Mouse (Mus musculus) midbrain, embryonic 12.5 days (tissue): ENCODE data around the gene Gm17455. TPM values are rescaled to one million over a fixed set of nuclear protein-coding genes. Genes with fewer than 3 reads are reported as not detected.

ENCODE experiments used
- ATAC-seq: fragments of 200-750 bp; cut with Nextera tagmentation; 2 replicates; pipeline ENCODE4 v1.8.0; 2017; ENCODE audit warnings: low read depth, moderate TSS enrichment, moderate library complexity; ENCODE audit not compliant: low FRiP score
- H3K27ac ChIP-seq: fragments of 300-500 bp; sonication (generic); replicated peaks from 2 replicates; pipeline ENCODE4 v1.5.1; 2016; ENCODE audit warnings: mild to moderate bottlenecking
- H3K27me3 ChIP-seq: fragments of 300-500 bp; sonication (generic); 2 replicates; pipeline ENCODE4 v1.6.1; 2016; ENCODE audit warnings: mild to moderate bottlenecking
- H3K36me3 ChIP-seq: fragments of 300-500 bp; sonication (generic); 2 replicates; pipeline ENCODE4 v1.6.1; 2016
- H3K4me1 ChIP-seq: fragments of 300-500 bp; sonication (generic); 2 replicates; pipeline ENCODE4 v1.6.1; 2016
- H3K4me2 ChIP-seq: fragments of 300-500 bp; sonication (generic); replicated peaks from 2 replicates; pipeline ENCODE4 v1.6.1; 2016; ENCODE audit warnings: mild to moderate bottlenecking, moderate library complexity
- H3K4me3 ChIP-seq: fragments of 300-500 bp; sonication (generic); 2 replicates; pipeline ENCODE4 v1.5.1; 2016; ENCODE audit warnings: mild to moderate bottlenecking
- H3K9ac ChIP-seq: fragments of 300-500 bp; sonication (generic); replicated peaks from 2 replicates; pipeline ENCODE4 v1.6.1; 2016; ENCODE audit warnings: mild to moderate bottlenecking, moderate library complexity
- H3K9me3 ChIP-seq: fragments of 300-500 bp; sonication (generic); 2 replicates; pipeline ENCODE4 v1.6.1; 2016; ENCODE audit warnings: mild to moderate bottlenecking
- WGBS: fragments of 180-500 bp; shearing (Covaris S2); methylation state at CpG from one replicate; pipeline ENCODE4 v1.1.7; 2016; 5-methylcytosine and 5-hydroxymethylcytosine counted together
- polyA plus RNA-seq: library from polyadenylated mRNA; unstranded; fragments of >200 nt; fragmentation: Nextera tagmentation; extraction: Ambion mirVana; gene quantifications from 2 replicates; pipeline ENCODE4 v1.2.1, GENCODE M21; 2016

The Gm17455 gene
- polyA plus RNA-seq, 1 experiment from 2014 or later: 3.0 TPM

GRCm38 (mm10) chr10:60361615-60362309, 37.8 kb upstream of the Gm17455 start:
- H3K4me3 ChIP-seq: no peak overlapping the region
- ATAC-seq: no peak
- WGBS: 59% methylated on average over 12 of the region's 12 CpGs
- H3K4me2 ChIP-seq: no peak overlapping the region
- no peaks in the 10 kb centered on the region for H3K27me3 ChIP-seq
- H3K27ac ChIP-seq: no peak overlapping the region
- no peaks in the 10 kb centered on the region for H3K9me3 ChIP-seq
- no peaks in the 10 kb centered on the region for H3K36me3 ChIP-seq
- no peak overlapping the region for H3K9ac ChIP-seq
- peaks cover 2% of the 10 kb centered on the region; the same call in 1 of the 2 replicates for H3K4me1 ChIP-seq

DNA sequence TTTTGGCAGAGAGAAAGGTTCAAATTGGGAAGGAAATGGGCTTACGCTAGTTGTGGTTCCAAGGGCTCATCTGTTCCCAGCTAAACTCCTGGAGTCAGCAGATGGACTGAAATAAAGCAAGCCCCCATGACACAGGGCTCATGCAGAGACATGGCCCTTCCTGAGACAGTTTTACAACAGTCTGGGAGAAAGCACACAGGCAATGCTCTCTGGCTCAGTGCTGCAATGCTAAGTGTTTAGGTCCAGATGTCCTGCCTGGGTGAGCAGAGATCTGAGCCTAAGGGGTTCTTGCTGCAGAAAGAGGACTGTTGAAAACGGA, 37.3 kb upstream of the Gm17455 start:
- 63% methylated on average over 2 of the region's 2 CpGs for WGBS
- no peak for ATAC-seq
- H3K4me1 ChIP-seq: peaks cover 2% of the 10 kb centered on the region; the same call in 1 of the 2 replicates

GRCm38 (mm10) chr10:60363426-60363825, 36.1 kb upstream of the Gm17455 start:
- H3K27me3 ChIP-seq: no peaks in the 10 kb centered on the region
- H3K9ac ChIP-seq: no peak overlapping the region
- no peak overlapping the region for H3K27ac ChIP-seq
- H3K9me3 ChIP-seq: no peaks in the 10 kb centered on the region
- 68% methylated on average over 6 of the region's 6 CpGs for whole genome bisulfite sequencing
- no peak for ATAC-seq
- no peak overlapping the region for H3K4me3 ChIP-seq
- no peak overlapping the region for H3K4me2 ChIP-seq
- H3K36me3 ChIP-seq: no peaks in the 10 kb centered on the region
- H3K4me1 ChIP-seq: peaks cover 2% of the 10 kb centered on the region; the same call in 1 of the 2 replicates

More for the DNA sequence above, 37.3 kb upstream of the Gm17455 start:
- Histone ChIP-seq H3K4me2 (no peak overlapping the region), H3K36me3 (no peaks in the 10 kb centered on the region), H3K9me3 (no peaks in the 10 kb centered on the region), H3K4me3 (no peak overlapping the region), H3K9ac (no peak overlapping the region), H3K27ac (no peak overlapping the region), H3K27me3 (no peaks in the 10 kb centered on the region)

DNA sequence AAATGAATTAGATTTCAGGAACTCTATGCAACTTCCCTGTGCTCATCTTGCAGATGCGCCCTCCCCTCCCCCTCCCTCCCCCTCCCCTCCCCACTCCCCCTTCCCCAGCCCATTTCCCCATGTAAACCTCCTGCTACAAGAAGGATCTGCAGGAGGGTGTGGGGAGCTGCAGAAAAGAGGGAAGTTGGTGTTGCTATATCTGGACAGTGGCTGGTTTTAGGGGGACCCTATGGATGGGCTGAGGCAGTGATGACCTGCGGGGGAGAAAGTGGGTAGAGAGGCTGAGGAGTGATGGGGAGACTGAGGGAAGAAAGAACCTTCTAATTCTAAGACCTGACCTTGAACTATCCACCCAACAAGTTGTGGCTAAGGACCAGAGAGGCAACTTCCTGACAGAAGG, 32.4 kb upstream of the Gm17455 start:
- 98% methylated on average over 2 of the region's 2 CpGs for WGBS
- H3K4me1 ChIP-seq: no peaks in the 10 kb centered on the region

GRCm38 (mm10) chr10:60367904-60368303, 31.6 kb upstream of the Gm17455 start:
- Histone ChIP-seq H3K27me3 (no peaks in the 10 kb centered on the region), H3K4me3 (no peak overlapping the region), H3K9ac (no peak overlapping the region), H3K4me2 (no peak overlapping the region), H3K4me1 (no peaks in the 10 kb centered on the region), H3K9me3 (no peaks in the 10 kb centered on the region), H3K27ac (no peak overlapping the region), H3K36me3 (no peaks in the 10 kb centered on the region)
- WGBS: 87% methylated on average over 4 of the region's 4 CpGs
- ATAC-seq: no peak

More for the DNA sequence above, 32.4 kb upstream of the Gm17455 start:
- no peaks in the 10 kb centered on the region for H3K9me3 ChIP-seq
- no peak overlapping the region for H3K4me3 ChIP-seq
- H3K27me3 ChIP-seq: no peaks in the 10 kb centered on the region
- no peaks in the 10 kb centered on the region for H3K36me3 ChIP-seq
- H3K9ac ChIP-seq: no peak overlapping the region
- H3K27ac ChIP-seq: no peak overlapping the region
- no peak overlapping the region for H3K4me2 ChIP-seq
- no peak for ATAC-seq

DNA sequence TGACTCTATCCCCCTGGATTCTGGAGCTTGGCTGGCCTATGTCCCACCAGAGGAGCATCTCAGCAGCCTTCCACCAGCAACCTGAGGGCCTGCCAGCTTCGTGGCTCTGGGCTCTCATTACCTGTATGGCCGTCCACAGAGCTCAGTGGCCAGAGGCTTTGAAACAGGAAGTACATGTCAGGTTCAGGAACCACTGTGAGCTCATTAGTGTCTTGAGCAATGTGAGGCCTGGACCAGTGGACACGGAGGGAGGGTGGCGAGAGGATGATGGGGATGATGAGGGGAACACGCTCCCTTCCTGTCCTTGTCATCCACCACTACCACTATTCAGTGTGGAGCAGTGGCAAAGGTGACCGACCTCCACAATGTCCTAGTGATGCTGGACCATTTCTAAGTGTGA, 30.1 kb upstream of the Gm17455 start:
- Histone ChIP-seq H3K9me3 (no peaks in the 10 kb centered on the region), H3K4me1 (no peaks in the 10 kb centered on the region), H3K36me3 (no peaks in the 10 kb centered on the region), H3K9ac (no peak overlapping the region), H3K27ac (no peak overlapping the region), H3K4me2 (no peak overlapping the region), H3K4me3 (no peak overlapping the region), H3K27me3 (no peaks in the 10 kb centered on the region)
- no peak for ATAC-seq
- 91% methylated on average over 6 of the region's 6 CpGs for WGBS

DNA sequence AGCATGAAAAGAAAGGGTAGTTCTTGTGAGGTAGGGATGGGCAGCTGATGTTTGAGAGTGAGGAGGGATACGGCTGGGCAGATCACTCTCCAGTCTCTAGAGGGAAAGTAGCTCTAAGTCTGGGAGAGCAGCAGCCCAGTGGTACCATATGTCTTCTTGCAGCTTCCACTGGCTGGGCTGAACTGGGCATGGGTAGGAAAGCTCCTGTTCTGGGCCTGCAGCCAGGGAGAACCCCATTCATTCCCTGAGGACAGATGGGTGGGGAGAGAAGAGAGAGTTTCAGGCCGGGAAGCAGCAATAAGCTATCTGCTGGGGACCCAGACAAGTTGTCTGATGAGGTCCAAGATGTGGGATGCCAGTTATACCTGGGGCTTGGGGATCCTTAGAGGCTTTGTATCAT, 29.4 kb upstream of the Gm17455 start:
- Histone ChIP-seq H3K36me3 (no peaks in the 10 kb centered on the region), H3K4me1 (no peaks in the 10 kb centered on the region), H3K9ac (no peak overlapping the region), H3K27me3 (no peaks in the 10 kb centered on the region), H3K4me2 (no peak overlapping the region), H3K4me3 (no peak overlapping the region), H3K27ac (no peak overlapping the region), H3K9me3 (no peaks in the 10 kb centered on the region)
- WGBS: 86% methylated on average over 2 of the region's 2 CpGs
- ATAC-seq: no peak

- no peak overlapping the region for H3K4me2 ChIP-seq
- H3K27ac ChIP-seq: no peak overlapping the region
- WGBS: 83% methylated on average over 5 of the region's 5 CpGs
- no peak overlapping the region for H3K4me3 ChIP-seq
- no peak overlapping the region for H3K9ac ChIP-seq
- ATAC-seq: no peak
- H3K4me1 ChIP-seq: no peaks in the 10 kb centered on the region
- H3K36me3 ChIP-seq: no peaks in the 10 kb centered on the region
- no peaks in the 10 kb centered on the region for H3K9me3 ChIP-seq
- H3K27me3 ChIP-seq: no peaks in the 10 kb centered on the region
These were observed 28.9 kb upstream of the Gm17455 start for GRCm38 (mm10) chr10:60370601-60371061.

- no peak overlapping the region for H3K4me2 ChIP-seq
- H3K4me1 ChIP-seq: no peaks in the 10 kb centered on the region
- no peaks in the 10 kb centered on the region for H3K27me3 ChIP-seq
- H3K36me3 ChIP-seq: no peaks in the 10 kb centered on the region
- H3K9me3 ChIP-seq: no peaks in the 10 kb centered on the region
- no peak overlapping the region for H3K27ac ChIP-seq
- H3K4me3 ChIP-seq: no peak overlapping the region
- no peak overlapping the region for H3K9ac ChIP-seq
- 80% methylated on average over 5 of the region's 5 CpGs for WGBS
- no peak for ATAC-seq
These were observed 27.7 kb upstream of the Gm17455 start for GRCm38 (mm10) chr10:60371596-60372386.

- WGBS: 68% methylated on average over 6 of the region's 6 CpGs
- H3K4me2 ChIP-seq: no peak overlapping the region
These were observed 26.0 kb upstream of the Gm17455 start for GRCm38 (mm10) chr10:60373543-60373936.

DNA sequence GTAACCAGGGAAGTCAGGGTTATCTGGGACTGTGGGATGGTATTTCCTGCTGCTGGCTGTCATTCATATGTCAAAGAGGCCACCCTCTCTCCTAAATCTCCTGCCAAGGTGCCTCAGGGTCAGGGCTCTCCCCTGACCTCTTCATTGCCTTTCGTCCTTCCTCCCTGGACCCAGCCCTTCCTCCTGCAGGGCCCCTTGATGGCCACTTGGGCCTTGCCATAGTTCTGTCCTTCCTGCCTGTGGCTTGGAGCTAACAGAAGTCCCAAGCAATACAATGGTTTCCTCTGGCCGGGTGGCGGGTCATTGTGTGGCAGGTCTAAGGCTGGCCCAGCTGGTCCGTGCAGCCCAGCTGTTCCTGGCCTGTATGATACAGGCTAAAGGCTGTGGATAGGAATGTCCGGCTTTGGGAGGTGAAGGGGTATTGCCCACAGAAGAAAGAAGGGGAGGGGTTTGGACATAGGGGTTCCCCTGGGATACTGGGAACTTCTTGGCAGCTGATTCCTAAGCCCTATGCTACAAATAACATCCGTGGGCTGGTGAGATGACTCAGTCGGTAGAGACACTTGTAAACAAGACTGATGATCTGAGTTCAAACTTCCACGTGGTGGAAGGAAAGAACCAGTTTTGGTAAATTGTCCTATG, 25.5 kb upstream of the Gm17455 start:
- Histone ChIP-seq H3K36me3 (no peaks in the 10 kb centered on the region), H3K4me2 (no peak overlapping the region), H3K27ac (no peak overlapping the region), H3K4me3 (no peak overlapping the region), H3K9me3 (no peaks in the 10 kb centered on the region), H3K27me3 (no peaks in the 10 kb centered on the region), H3K9ac (no peak overlapping the region), H3K4me1 (no peaks in the 10 kb centered on the region)
- ATAC-seq: no peak
- WGBS: 66% methylated on average over 8 of the region's 8 CpGs

More at GRCm38 (mm10) chr10:60373543-60373936, 26.0 kb upstream of the Gm17455 start:
- Histone ChIP-seq H3K36me3 (no peaks in the 10 kb centered on the region), H3K4me3 (no peak overlapping the region), H3K4me1 (no peaks in the 10 kb centered on the region), H3K27me3 (no peaks in the 10 kb centered on the region), H3K9ac (no peak overlapping the region), H3K9me3 (no peaks in the 10 kb centered on the region), H3K27ac (no peak overlapping the region)
- no peak for ATAC-seq

DNA sequence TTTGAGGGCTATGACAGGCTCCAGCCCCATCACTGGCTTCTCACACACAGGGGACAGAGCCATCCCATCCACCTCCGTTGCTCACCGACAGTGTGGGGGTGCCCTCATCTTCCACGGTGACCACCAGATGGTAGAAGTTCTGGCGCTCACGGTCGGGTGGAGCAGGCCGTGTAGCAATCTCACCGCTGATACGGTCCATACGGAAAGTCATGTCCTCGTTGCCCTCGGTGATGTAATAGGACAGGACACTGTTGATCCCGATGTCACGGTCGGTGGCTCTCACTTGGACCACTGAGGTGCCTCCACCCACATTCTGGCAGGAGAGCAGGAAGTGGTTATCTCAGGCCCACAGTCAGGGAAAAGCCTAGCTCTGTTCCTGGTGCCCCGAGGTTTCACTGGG, 22.8 kb upstream of the Gm17455 start:
- Histone ChIP-seq H3K27me3 (no peaks in the 10 kb centered on the region), H3K9me3 (no peaks in the 10 kb centered on the region), H3K4me1 (no peaks in the 10 kb centered on the region), H3K4me2 (no peak overlapping the region), H3K9ac (no peak overlapping the region), H3K36me3 (no peaks in the 10 kb centered on the region), H3K27ac (no peak overlapping the region), H3K4me3 (no peak overlapping the region)
- WGBS: 90% methylated on average over 16 of the region's 16 CpGs
- no peak for ATAC-seq
